Mouse (Mus musculus) urinary bladder, postnatal 4 days (tissue): Measurements from ENCODE around the gene Pou3f3.

Experiments
- DNase-seq, 2 experiments: peaks; one replicate each; pipeline ENCODE4 v3.0.0; 2021 to 2022; ENCODE audit warnings: low spot score in 2 of 2

Pou3f3 gene

DNA sequence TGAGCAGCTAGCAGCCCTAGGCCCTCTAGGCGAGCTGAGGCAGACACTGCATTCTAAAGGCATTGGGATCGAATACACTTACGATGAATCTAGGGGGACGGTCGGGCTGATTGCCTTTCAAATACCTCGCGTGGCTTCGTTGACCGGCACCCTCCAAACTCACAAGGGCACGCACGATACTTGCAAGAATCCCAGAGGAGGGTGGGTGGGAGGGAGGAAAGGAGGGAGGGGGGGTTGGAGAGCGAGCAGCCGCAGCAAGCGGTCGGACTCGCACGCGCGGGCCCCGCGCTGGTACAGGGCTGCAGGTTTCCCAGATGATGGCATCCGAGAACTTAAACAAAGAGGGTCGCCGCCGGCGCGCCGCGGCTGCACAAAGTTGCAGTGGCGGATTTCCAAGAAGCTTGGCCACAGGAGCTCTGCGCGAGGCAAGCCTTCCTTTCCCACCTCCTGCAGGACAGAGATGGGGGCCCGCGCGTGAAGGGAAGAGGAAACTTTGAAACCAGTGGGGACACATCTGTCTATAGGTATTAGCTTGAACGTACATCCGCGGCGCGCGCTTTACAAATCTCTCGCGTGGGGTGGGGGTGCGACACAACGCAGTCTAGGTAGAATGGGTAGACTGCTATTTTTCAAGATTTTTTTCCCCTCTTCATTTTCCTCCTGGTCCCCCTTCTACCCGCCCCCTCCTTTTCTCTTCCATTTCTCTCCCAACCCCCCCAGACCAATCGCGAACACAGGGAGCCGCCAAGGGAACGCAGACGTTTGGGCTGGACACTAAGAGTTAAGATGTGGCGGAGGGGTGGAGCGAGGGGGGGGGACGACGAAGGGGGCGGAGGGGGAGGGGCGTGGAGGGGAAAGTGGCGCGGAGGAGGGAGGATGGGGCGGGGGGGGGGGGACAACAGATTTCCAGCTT is 647 bp upstream of the Pou3f3 start:
- DNase-seq = no peak

DNA sequence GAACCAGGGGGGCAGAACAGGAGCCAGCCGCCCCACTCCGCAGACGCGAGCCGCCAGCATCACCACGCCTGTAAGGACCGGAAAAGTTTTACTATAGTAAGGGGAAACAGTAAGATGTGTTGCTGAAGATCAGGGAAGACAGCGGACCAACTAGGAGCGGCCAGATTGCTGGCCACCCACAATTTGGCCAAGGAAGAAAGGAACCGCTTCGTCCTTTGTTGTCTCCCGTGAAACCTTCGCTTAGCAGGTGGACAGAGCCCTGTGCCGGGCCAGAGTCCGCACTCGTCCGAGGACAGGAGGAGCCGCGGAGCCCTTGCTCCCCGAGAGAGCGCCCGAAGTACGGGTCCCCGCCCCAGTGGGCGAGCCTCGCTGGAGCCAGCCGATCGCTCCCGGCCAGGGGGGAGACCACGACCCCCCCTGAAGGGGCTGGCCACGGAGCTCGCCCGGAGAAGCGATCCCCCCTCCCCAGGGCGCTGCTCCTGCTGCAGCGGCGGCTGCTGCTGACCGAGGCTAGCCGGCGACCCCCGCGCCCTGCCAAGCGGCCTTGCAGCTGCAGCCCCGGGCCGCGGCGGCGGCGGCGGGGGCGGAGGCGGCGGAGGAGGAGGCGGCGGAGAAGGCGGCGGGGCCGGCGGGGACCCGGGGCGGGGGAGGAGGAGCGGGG is 933 bp downstream of the Pou3f3 start:
- no peak for DNase-seq

GRCm38 (mm10) chr1:42697321-42697755 is 1.8 kb downstream of the Pou3f3 start:
- DNase-seq = no peak

DNA sequence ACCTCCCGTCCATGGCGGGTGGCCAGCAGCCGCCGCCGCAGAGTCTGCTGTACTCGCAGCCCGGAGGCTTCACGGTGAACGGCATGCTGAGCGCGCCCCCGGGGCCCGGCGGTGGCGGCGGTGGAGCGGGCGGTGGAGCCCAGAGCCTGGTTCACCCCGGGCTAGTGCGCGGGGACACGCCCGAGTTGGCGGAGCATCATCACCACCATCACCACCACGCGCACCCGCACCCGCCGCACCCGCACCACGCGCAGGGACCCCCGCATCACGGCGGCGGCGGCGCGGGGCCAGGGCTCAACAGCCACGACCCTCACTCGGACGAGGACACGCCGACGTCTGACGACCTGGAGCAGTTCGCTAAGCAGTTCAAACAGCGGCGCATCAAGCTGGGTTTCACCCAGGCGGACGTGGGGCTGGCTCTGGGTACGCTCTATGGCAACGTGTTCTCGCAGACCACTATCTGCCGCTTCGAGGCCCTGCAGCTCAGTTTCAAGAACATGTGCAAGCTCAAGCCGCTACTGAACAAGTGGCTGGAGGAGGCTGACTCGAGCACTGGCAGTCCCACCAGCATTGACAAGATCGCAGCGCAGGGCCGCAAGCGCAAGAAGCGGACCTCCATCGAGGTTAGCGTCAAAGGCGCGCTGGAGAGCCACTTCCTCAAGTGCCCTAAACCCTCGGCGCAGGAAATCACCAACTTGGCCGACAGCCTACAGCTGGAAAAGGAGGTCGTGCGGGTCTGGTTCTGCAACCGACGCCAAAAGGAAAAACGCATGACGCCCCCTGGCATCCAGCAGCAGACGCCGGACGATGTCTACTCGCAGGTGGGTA is 2.4 kb downstream of the Pou3f3 start:
- DNase-seq = no peak

GRCm38 (mm10) chr1:42698584-42699333 is 3.2 kb downstream of the Pou3f3 start:
- no peak for DNase-seq

- DNase-seq = no peak
Observed at GRCm38 (mm10) chr1:42699471-42699871, 3.9 kb downstream of the Pou3f3 start.

- DNase-seq = no peak
Observed at GRCm38 (mm10) chr1:42700171-42700570, 4.6 kb downstream of the Pou3f3 start.

DNA sequence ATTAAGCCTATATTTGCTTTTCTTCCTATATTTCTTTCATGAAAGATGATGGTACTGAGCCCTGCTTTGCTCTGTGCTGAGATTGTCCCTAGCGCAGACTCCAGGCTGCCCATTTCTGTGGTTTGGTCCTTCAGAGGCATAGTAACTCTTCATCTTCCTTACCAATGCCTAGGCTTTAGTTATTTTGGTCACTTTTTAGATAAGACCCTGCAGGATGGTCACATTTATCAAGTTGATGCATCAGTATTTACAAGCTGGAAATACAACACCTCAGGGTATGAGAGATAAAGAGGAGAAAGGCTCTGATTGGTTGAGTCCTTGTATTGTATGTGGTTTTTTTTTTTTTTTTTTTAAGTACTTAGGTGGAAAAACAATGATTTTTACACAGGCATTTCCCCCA is 5.2 kb downstream of the Pou3f3 start:
- peak in 1 of 2 experiments; percentile 8 for DNase-seq

GRCm38 (mm10) chr1:42701833-42702611 is 6.5 kb downstream of the Pou3f3 start:
- DNase-seq = peak in 1 of 2 experiments; percentile 9

- peak in 1 of 2 experiments; percentile 26 for DNase-seq
Observed at GRCm38 (mm10) chr1:42702984-42703383, 7.4 kb downstream of the Pou3f3 start.

DNA sequence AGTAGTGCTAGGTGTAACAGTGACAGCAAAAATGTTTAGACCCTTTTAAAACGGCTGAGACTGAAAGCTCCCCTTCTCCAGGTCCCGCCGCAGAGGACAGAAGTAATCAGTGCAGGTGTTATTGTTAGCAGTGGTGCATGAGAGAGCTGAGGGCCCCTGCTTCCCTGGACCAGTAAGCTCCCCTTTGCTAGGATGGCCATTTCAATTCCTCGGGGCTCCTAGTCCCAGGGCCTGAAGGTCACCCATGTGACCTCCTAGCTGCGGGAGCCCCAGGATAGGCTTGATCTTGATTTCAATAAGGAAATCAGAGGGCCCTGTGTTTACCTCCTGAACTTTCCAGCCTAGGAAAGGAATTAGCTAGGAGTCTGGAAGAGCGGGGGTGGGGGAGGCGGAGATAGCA is 7.9 kb downstream of the Pou3f3 start:
- DNase-seq = peak in 1 of 2 experiments; percentile 50

DNA sequence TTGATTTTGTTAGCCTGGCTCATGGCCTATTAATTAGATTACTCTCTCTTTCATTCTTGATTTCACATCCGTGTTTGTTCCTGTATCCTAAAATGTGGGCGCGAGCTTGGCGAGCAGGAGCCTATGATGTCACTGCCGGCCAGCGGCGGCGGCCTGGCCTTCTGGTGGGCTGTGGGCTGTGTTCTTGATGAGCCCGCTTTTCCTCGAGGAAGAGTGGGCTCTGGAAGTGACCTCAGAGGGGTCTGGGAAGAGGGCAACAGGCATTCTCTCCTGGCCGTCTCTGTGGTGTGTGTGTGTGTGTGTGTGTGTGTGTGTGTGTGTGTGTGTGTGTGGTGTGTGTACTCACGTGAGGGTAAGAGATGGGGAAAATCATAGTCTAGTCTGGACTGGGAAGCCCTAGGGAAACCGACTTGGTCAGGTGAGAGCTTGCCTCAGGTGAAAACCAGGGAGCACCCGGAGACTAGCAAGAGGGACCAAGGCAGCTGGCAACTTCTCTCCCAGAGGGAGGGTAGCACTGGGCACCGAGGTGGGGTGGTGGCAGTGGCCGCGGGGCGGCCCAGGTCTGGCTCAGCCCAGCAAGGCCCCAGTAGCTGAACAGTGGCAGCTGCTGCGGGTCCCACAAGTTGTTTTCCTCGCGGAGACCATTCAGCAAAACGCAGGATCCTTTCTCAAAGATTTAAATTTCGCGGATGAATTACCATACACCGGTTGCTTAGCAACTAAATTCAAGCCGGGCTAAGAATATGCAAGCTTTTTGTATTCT is 8.5 kb downstream of the Pou3f3 start:
- peak in 1 of 2 experiments; percentile 58 for DNase-seq

DNA sequence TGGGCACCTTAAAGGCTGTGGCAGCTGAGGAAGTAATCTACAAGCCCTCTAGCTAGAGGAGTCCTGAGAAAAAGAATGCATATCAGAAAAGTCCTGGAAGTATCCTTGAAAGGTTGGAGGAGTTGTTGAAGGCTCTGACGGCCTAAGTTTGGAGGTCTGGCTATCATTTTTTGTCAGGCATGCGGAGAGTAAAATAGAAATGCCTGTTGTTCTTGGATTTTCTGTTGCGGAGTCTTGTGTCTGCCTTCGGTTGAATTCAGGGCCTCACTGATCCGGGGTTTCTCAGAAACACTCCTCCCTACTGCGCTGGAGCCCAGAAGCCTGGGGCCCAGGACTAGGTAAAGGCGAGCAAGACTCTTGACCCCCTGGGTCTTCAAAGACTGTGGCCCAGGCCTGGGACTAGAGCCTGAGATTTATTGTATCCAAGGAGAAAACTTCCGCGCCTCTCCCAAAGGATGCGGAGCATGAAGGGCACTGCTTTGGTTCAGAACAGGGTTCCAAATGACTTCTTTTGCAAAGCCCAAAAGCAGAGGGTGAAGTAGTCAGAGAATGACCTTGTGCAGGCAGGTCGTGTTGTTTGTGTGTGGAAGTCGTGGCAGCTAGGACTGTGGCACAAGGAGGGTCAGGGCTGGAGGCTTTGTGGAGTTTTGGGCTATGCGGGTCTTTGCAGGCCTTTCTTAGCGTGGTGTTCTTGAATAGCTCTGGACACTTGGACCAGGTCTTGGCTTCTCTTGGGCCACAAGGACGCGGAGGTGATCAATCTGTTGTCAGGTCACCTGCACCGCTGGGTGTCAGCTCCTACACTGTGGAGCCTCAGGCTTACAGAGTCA is 9.6 kb downstream of the Pou3f3 start:
- peak in 1 of 2 experiments; percentile 57 for DNase-seq

- DNase-seq = no peak
Observed at GRCm38 (mm10) chr1:42705811-42706160, 10.2 kb downstream of the Pou3f3 start.

- peak in 1 of 2 experiments; percentile 7 for DNase-seq
Observed at GRCm38 (mm10) chr1:42707196-42707595, 11.6 kb downstream of the Pou3f3 start.

DNA sequence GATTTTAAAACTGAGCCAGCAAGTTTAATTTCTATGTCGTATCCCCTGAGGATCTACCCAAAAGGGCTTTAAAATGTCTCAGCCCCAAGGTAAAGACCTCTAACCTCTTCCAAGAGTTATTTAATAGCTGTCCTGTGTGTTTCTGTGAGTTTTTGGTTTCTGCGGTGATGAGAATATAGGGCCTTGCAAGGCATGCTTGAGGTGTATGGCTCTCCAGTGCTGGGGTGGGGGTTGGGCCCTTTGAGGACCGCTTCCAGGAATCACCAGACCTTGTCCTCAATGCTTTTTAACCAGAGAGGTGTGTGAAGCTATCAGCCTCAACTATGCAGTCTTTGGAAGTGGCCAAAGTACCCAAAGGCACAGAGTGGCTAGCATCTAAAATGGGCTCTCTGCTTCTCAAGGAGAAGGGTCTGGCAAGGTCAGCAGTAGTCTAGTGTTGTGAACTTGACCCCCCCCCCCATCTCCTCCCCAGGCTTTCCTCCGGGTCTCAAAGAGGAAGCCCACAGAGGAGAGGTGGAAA is 12.1 kb downstream of the Pou3f3 start:
- DNase-seq = no peak

DNA sequence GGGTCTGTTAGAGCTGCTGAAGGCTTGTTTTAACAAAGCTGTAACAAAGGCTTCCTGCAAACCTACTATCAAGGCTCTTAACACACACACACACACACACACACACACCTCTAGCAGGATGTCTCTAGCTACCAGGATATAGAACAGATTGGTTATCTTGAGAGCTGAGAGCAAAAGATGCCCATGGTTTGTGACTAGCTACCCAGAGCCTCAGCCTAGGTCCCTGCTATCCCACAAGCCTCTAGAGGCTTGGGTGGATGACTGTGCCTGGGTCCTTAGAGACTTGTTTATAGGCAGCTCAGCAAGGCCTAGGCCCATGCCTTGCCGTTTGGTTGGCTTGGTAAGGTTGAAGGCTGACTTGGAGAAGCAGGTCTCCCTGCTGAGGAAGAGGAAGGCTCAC is 13.5 kb downstream of the Pou3f3 start:
- no peak for DNase-seq

DNA sequence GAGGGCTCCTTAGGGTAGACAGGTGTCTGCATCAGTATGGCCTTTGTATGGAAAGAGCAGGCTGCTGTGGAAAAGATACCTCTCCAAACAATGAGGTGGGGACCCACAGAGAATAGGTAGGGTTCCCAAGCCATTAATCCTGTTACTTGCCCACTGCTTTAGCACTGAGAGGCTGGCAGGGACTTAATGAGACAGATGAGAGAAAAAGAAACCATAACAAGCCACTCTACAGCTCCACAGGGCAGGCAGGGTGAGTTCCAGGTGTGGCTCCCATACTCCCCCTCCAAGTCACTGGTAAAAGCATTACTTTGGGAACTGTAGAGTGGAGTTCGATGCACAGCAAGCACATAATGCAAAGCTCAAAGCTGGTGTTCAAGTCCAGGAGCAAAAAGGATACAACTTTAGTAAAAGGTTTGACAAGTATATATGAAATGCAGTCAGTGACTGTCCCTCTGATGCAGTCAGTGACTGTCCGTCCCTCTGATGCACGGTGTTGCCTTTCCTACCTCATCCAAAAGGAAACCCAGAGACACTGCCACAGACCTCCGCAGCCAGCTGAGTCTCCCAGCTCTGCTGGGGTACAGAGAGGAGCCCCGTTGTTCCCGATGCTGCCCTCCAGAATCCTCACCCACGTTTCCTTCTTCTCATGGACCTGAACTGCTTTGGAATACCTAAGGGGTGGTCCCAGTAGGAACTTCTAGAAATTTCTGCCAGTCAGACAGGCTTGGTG is 14.0 kb downstream of the Pou3f3 start:
- DNase-seq = no peak
